Mouse (Mus musculus) limb, embryonic 13.5 days (tissue): ENCODE measurements around the gene Plppr2. TPM values are rescaled to one million over a fixed set of nuclear protein-coding genes. Genes with fewer than 3 reads are reported as not detected.
A peak's percentile ranks its signal among the peaks of the same experiment; 100 is the strongest.

ENCODE experiments used
- ATAC-seq: fragments of 200-750 bp; cut with Nextera tagmentation; 2 replicates; pipeline ENCODE4 v1.8.0; 2017; ENCODE audit warnings: low read depth, moderate number of reproducible peaks, moderate TSS enrichment; ENCODE audit not compliant: low FRiP score
- H3K27ac ChIP-seq: fragments of 300-500 bp; sonication (generic); 2 replicates; pipeline ENCODE4 v1.5.1; 2015; ENCODE audit warnings: inconsistent platforms, mild to moderate bottlenecking, moderate library complexity
- H3K27me3 ChIP-seq: fragments of 300-500 bp; sonication (generic); 2 replicates; pipeline ENCODE4 v1.6.1; 2015; ENCODE audit warnings: mild to moderate bottlenecking, inconsistent platforms
- H3K36me3 ChIP-seq: fragments of 300-500 bp; sonication (generic); 2 replicates; pipeline ENCODE4 v1.6.1; 2015; ENCODE audit warnings: inconsistent platforms, mild to moderate bottlenecking, moderate library complexity
- H3K4me1 ChIP-seq: fragments of 300-500 bp; sonication (generic); 2 replicates; pipeline ENCODE4 v1.6.1; 2015; ENCODE audit warnings: inconsistent platforms
- H3K4me2 ChIP-seq: fragments of 300-500 bp; sonication (generic); replicated peaks from 2 replicates; pipeline ENCODE4 v1.6.1; 2015; ENCODE audit warnings: inconsistent platforms, mild to moderate bottlenecking, moderate library complexity
- H3K4me3 ChIP-seq: fragments of 300-500 bp; sonication (generic); 2 replicates; pipeline ENCODE4 v1.5.1; 2015; ENCODE audit warnings: moderate library complexity, mild to moderate bottlenecking, inconsistent platforms
- H3K9ac ChIP-seq: fragments of 300-500 bp; sonication (generic); 2 replicates; pipeline ENCODE4 v1.6.1; 2015; ENCODE audit warnings: mild to moderate bottlenecking, inconsistent platforms
- H3K9me3 ChIP-seq: fragments of 300-500 bp; sonication (generic); 2 replicates; pipeline ENCODE4 v1.6.1; 2016; ENCODE audit warnings: inconsistent platforms
- WGBS: fragments of 180-500 bp; shearing (Covaris S2); methylation state at CpG from one replicate; pipeline ENCODE4 v1.1.7; 2015; 5-methylcytosine and 5-hydroxymethylcytosine counted together
- polyA plus RNA-seq: library from polyadenylated mRNA; unstranded; fragments of >200 nt; fragmentation: Nextera tagmentation; extraction: Ambion mirVana; gene quantifications from 2 replicates; pipeline ENCODE4 v1.2.1, GENCODE M21; 2015

Gene Plppr2
- polyA plus RNA-seq, 1 experiment from 2014 or later = 9.1 TPM

GRCm38 (mm10) chr9:21954635-21955034, 17.8 kb downstream of the Plppr2 start:
- H3K9ac ChIP-seq = no peak overlapping the region
- peaks cover 5% of the 10 kb centered on the region; the same call in 1 of the 2 replicates for H3K36me3 ChIP-seq
- WGBS = 77% methylated on average over 3 of the region's 3 CpGs
- peak overlapping the region; percentile 70 for H3K4me2 ChIP-seq
- no peak overlapping the region for H3K4me3 ChIP-seq
- ATAC-seq = no peak
- peaks cover 11% of the 10 kb centered on the region for H3K27me3 ChIP-seq
- peaks cover 7% of the 10 kb centered on the region for H3K4me1 ChIP-seq
- no peak overlapping the region for H3K27ac ChIP-seq
- no peaks in the 10 kb centered on the region for H3K9me3 ChIP-seq

GRCm38 (mm10) chr9:21955225-21955569, 18.4 kb downstream of the Plppr2 start:
- 1% methylated on average over 18 of the region's 18 CpGs for WGBS
- H3K9ac ChIP-seq = peak overlapping the region; percentile 78; the same call in 1 of the 2 replicates
- H3K9me3 ChIP-seq = no peaks in the 10 kb centered on the region
- H3K27me3 ChIP-seq = peaks cover 16% of the 10 kb centered on the region
- no peak overlapping the region; the same call in 1 of the 2 replicates for H3K27ac ChIP-seq
- peaks cover 5% of the 10 kb centered on the region; the same call in 1 of the 2 replicates for H3K36me3 ChIP-seq
- peak overlapping the region; percentile 67 for H3K4me3 ChIP-seq
- H3K4me1 ChIP-seq = peaks cover 8% of the 10 kb centered on the region
- peak overlapping the region; percentile 70 for H3K4me2 ChIP-seq
- peak; percentile 54 for ATAC-seq

- Histone ChIP-seq H3K4me3 (peak within 1 kb of the TSS; percentile 67), H3K4me2 (peak within 1 kb of the TSS; percentile 70), H3K4me1 (peaks cover 13% of the 10 kb centered on the region), H3K9ac (peak within 1 kb of the TSS; percentile 78), H3K9me3 (no peaks in the 10 kb centered on the region), H3K27me3 (peaks cover 22% of the 10 kb centered on the region), H3K36me3 (peaks cover 5% of the 10 kb centered on the region; the same call in 1 of the 2 replicates), H3K27ac (peak within 1 kb of the TSS; percentile 85; the same call in 1 of the 2 replicates)
- ATAC-seq = peak; percentile 98
- under 1% methylated on average over 54 of the region's 54 CpGs for WGBS
Measured at GRCm38 (mm10) chr9:21955570-21956281, 18.9 kb downstream of the Plppr2 start, which contains the start of gene Swsap1. TSS of gene Swsap1 (plus strand) at chr9:21955755.

GRCm38 (mm10) chr9:21958372-21958771, 21.5 kb downstream of the Plppr2 start:
- Histone ChIP-seq H3K9ac (no peak overlapping the region), H3K9me3 (no peaks in the 10 kb centered on the region), H3K4me2 (no peak overlapping the region), H3K4me3 (no peak overlapping the region), H3K27ac (no peak overlapping the region), H3K4me1 (peaks cover 39% of the 10 kb centered on the region), H3K36me3 (peaks cover 5% of the 10 kb centered on the region; the same call in 1 of the 2 replicates), H3K27me3 (peaks cover 48% of the 10 kb centered on the region)
- ATAC-seq = no peak
- 85% methylated on average over 5 of the region's 5 CpGs for WGBS

GRCm38 (mm10) chr9:21959244-21959643, 22.4 kb downstream of the Plppr2 start:
- H3K27ac ChIP-seq = no peak overlapping the region
- H3K27me3 ChIP-seq = peaks cover 57% of the 10 kb centered on the region
- H3K4me2 ChIP-seq = no peak overlapping the region
- H3K9ac ChIP-seq = no peak overlapping the region
- peaks cover 41% of the 10 kb centered on the region for H3K4me1 ChIP-seq
- no peak for ATAC-seq
- H3K9me3 ChIP-seq = no peaks in the 10 kb centered on the region
- 89% methylated on average over 7 of the region's 7 CpGs for WGBS
- no peak overlapping the region for H3K4me3 ChIP-seq
- H3K36me3 ChIP-seq = peaks cover 5% of the 10 kb centered on the region; the same call in 1 of the 2 replicates

GRCm38 (mm10) chr9:21960135-21960534, 23.3 kb downstream of the Plppr2 start:
- no peak overlapping the region for H3K27ac ChIP-seq
- ATAC-seq = no peak
- H3K9ac ChIP-seq = no peak overlapping the region
- H3K4me1 ChIP-seq = peaks cover 41% of the 10 kb centered on the region
- H3K4me2 ChIP-seq = 0 out of 2 replicates have a peak overlapping the region, but pooled peaks have one; percentile 23
- WGBS = 33% methylated on average over 9 of the region's 9 CpGs
- no peaks in the 10 kb centered on the region for H3K9me3 ChIP-seq
- H3K36me3 ChIP-seq = peaks cover 5% of the 10 kb centered on the region; the same call in 1 of the 2 replicates
- H3K4me3 ChIP-seq = peak overlapping the region; percentile 45; the same call in 1 of the 2 replicates
- peaks cover 61% of the 10 kb centered on the region for H3K27me3 ChIP-seq

- H3K9me3 ChIP-seq = no peaks in the 10 kb centered on the region
- H3K4me1 ChIP-seq = peaks cover 41% of the 10 kb centered on the region
- peak overlapping the region; percentile 45; the same call in 1 of the 2 replicates for H3K4me3 ChIP-seq
- peak overlapping the region; percentile 91 for H3K4me2 ChIP-seq
- H3K27me3 ChIP-seq = peaks cover 61% of the 10 kb centered on the region
- H3K9ac ChIP-seq = no peak overlapping the region
- 9% methylated on average over 26 of the region's 26 CpGs for WGBS
- no peak for ATAC-seq
- H3K27ac ChIP-seq = no peak overlapping the region
- H3K36me3 ChIP-seq = peaks cover 5% of the 10 kb centered on the region; the same call in 1 of the 2 replicates
Measured at GRCm38 (mm10) chr9:21960558-21961208, 23.9 kb downstream of the Plppr2 start.

- Histone ChIP-seq H3K4me2 (peak overlapping the region; percentile 91), H3K36me3 (peaks cover 5% of the 10 kb centered on the region; the same call in 1 of the 2 replicates), H3K9ac (no peak overlapping the region), H3K9me3 (no peaks in the 10 kb centered on the region), H3K27ac (no peak overlapping the region), H3K4me3 (peak overlapping the region; percentile 45), H3K4me1 (peaks cover 38% of the 10 kb centered on the region), H3K27me3 (peaks cover 61% of the 10 kb centered on the region)
- ATAC-seq = no peak
- 1% methylated on average over 35 of the region's 35 CpGs for WGBS
Measured at GRCm38 (mm10) chr9:21961366-21961980, 24.6 kb downstream of the Plppr2 start.

GRCm38 (mm10) chr9:21962010-21962409, 25.2 kb downstream of the Plppr2 start:
- ATAC-seq = peak; percentile 38; the same call in 1 of the 2 replicates
- H3K9ac ChIP-seq = peak overlapping the region; percentile 62
- WGBS = under 1% methylated on average over 15 of the region's 15 CpGs
- peaks cover 34% of the 10 kb centered on the region for H3K4me1 ChIP-seq
- no peaks in the 10 kb centered on the region for H3K9me3 ChIP-seq
- H3K4me3 ChIP-seq = peak overlapping the region; percentile 45
- H3K27ac ChIP-seq = no peak overlapping the region
- peak overlapping the region; percentile 91 for H3K4me2 ChIP-seq
- H3K27me3 ChIP-seq = peaks cover 61% of the 10 kb centered on the region
- peaks cover 5% of the 10 kb centered on the region; the same call in 1 of the 2 replicates for H3K36me3 ChIP-seq

- WGBS = 3% methylated on average over 34 of the region's 34 CpGs
- Histone ChIP-seq H3K4me1 (peaks cover 34% of the 10 kb centered on the region), H3K4me2 (peak overlapping the region; percentile 91), H3K9ac (peak overlapping the region; percentile 62), H3K27ac (no peak overlapping the region), H3K27me3 (peaks cover 61% of the 10 kb centered on the region), H3K36me3 (peaks cover 5% of the 10 kb centered on the region; the same call in 1 of the 2 replicates), H3K9me3 (no peaks in the 10 kb centered on the region), H3K4me3 (peak overlapping the region; percentile 45)
- peak; percentile 33; the same call in 1 of the 2 replicates for ATAC-seq
Measured at GRCm38 (mm10) chr9:21962416-21963059, 25.7 kb downstream of the Plppr2 start.

- WGBS = 29% methylated on average over 7 of the region's 8 CpGs
- Histone ChIP-seq H3K36me3 (peaks cover 2% of the 10 kb centered on the region; the same call in 1 of the 2 replicates), H3K4me3 (peak within 1 kb of the TSS; percentile 45), H3K4me2 (peak within 1 kb of the TSS; percentile 91), H3K27me3 (peaks cover 61% of the 10 kb centered on the region), H3K4me1 (peaks cover 34% of the 10 kb centered on the region), H3K27ac (no peak within 1 kb of the TSS), H3K9me3 (no peaks in the 10 kb centered on the region), H3K9ac (peak within 1 kb of the TSS; percentile 62)
- ATAC-seq = no peak
Measured at GRCm38 (mm10) chr9:21963417-21963816, 26.6 kb downstream of the Plppr2 start, which contains the start of gene Epor. TSS of gene Epor (minus strand) at chr9:21963506.
